Mouse (Mus musculus) frontal cortex, postnatal 25 days (tissue): Measurements from ENCODE around the gene Tcf7.

ENCODE experiments used
- DNase-seq, 2 experiments: peaks; one replicate each; pipeline ENCODE4 v3.0.0; 2022; ENCODE audit warnings: low spot score in 2 of 2

Tcf7 gene

DNA sequence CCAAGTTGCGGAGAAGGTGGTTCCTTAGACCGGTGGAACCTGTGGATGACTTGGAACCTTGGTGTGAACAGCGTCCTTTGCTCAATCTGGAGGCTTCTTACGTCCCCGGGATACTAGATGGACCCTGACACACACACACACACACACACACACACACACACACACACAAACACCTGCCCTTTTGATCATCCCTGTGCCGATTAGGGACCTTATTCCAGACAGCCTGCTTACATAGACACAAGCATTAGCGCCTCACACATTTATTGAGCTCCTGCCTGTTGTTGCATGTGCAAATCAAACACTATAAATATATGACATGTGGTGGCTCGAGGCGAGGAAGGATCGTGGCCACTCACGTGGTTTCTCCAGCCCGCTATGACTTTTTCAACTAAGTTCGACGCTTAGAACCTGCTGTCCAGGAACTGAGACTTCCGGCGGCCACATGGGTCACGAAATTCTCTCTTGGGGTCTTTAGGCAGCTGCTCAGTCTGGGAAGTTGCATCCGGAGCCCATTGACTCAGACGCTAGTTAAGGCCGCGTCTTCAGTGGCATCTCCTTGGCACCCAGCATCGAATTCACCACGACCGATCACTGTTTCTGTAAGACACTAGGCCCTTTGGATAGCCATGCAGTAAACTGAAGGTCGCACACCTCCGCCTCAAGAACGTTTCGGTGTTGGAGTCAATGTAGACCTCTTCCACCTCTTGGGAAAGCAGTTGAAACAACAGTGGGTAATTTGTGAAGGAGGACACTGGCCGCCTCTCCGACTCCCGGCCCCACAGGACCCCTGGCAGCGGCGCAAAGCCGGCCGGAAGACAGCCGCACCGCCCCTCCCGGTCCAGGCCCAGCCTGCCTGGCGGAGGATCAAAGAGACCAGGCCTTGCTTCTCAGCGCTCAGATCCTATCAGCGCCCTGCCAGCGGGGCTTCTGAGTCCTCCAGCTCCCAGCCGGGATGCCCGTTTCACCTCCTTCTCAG, 1.1 kb upstream of the Tcf7 start:
- DNase-seq: no peak

DNA sequence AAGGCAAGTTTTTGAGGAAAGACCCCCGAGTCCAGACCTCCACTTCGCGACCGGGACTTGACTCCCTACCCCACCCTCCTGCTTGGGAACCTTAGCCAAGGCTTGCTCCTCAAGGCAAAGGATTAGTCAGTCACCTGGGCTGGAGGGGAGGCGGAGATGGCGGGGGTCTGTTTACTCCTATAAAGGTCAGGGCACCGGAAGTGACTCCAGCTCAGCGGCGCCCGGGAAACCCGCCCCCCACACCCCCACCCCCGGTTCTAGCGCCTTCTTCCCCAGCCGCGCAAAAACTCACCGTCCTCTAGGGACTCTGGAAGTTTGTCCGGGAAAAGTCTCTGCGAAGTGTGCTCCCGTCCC, 417 bp downstream of the Tcf7 start:
- DNase-seq: no peak

DNA sequence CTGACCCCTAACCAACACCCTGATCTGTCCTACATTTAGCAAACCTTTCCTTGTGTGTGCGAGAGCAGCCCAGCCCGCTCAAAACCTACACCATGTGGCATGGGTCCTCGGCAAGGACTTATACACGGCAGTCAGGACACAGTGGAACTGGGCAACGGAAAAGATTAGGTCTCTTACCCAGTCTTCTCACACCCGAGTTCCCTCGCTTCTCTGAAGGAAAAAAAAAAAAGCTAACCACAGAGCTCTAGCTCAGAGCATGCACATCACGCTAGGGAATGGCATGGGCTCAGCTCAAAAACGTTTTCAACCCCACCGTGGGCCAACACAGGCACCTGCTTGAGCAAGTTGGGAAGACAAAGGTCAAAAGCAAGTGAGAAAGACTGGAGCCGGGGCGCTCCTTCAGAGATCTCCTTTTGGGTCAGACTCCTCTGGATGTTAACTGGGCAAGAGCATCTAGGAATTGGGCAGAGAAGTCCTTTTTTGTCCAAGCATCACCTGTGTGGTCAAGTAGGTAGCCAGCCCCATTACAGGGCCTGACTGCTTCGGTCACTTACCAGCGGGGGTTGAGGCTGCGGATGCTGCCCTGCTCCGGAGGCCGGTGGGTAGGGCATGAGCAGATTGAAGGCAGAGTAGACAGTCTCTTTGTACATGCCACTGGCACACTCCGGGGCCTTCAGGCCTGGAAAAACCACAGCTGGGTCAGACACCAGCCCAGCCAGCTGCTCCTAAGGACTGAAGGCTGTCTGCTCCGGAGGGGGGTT, 1.1 kb downstream of the Tcf7 start:
- DNase-seq: no peak

DNA sequence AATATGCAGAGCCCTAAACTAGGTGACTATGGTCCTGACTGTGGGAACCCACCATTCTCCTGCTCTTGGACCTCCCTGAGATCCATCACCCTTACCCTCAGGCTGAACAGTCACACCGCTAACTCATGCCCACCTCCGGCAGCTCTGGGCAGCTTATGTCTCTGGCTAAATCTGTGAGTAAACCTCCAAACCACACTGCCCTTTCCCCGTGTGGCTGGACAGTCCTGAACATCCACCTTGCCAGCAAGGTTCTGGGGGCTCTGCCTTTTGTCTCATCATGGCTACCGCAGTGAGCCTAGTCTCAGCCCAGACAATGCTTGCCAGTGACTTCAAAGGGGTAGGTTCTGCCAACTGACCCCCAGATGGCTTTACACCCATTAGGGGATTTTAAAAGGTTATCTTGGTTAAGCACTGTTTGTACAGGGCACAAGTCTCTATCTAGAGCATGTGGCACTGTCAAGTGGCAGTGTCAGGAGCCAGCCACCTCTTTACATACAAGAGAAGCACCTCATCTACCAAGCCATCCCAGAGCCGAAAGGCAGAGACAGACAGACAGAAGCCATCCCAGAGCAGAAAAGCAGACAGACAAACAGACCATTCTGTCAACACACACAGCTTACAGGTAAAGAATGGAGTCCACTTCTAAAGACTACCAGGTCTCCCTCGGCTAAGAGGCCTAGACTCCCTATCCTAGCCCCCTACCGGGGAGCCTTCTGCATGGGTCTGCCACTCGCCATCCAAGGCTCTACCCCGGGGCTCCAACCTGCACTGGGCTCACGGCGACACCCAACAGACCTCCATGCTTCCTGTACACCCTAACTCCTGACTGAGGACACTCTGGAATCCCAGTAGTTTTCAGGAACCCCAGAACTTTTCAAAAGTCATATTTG, 2.0 kb downstream of the Tcf7 start:
- no peak for DNase-seq

DNA sequence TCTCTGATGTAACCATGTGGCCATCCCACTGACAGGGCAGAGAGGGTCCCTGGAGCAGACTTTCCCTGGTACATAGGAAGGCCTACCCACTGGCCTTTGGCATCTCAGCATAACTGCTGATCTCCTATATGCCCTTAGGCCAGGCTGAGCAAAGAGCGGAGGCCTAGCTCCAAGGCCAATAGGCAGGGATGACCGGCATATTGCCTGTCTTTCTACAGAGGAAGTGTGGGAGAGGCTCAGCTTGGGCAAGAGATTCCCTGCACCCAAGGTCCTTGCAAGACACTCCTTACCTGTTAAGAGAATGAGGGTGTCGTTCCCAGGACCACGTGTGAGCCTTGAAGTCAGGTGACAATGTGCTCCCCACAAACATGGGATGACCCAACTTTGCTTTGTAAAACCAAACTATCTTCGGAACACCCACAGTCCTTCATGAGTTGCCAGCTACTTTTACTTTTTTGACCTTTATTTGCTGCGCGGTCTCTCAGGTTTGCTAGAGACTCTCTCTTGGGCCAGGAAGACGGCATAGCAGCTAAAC, 3.1 kb downstream of the Tcf7 start:
- no peak for DNase-seq

DNA sequence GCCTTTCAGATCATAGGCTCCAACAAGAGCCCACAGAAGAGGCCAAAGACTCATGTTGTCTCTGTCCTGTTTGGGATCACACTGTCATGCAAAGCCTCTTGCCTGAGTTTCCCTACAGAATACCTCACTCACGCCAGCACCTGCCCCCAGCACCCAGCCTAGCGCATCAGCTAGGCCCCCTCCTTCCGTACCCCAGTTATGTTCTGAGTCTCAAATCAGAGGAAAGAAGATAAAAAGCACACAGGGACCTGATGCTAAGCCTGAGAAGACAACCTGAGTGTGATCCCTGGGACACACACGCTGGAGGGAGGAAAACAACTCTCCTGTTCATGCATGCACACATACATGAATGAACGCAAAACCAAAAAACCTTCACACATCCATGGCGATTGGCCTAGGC, 3.8 kb downstream of the Tcf7 start:
- no peak for DNase-seq

DNA sequence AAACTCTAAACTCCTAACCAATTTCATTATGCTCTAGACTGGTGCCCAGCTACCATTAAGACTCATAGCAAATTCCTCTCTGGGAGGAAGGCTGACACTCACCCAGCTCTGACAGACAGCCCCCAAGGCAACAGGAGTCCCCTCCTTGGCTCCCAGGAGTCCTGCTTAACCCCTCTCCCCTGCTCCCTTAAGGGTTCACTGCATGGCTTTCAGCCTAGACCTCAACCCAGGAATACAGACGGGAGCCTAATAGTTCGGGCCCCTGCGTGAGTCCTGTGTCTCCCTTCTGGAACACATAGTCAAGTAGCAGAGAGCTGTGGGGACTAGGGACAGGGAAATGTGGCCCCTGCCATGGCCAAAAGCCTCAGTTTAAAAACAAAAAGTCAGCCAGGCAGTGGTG, 4.7 kb downstream of the Tcf7 start:
- no peak for DNase-seq

DNA sequence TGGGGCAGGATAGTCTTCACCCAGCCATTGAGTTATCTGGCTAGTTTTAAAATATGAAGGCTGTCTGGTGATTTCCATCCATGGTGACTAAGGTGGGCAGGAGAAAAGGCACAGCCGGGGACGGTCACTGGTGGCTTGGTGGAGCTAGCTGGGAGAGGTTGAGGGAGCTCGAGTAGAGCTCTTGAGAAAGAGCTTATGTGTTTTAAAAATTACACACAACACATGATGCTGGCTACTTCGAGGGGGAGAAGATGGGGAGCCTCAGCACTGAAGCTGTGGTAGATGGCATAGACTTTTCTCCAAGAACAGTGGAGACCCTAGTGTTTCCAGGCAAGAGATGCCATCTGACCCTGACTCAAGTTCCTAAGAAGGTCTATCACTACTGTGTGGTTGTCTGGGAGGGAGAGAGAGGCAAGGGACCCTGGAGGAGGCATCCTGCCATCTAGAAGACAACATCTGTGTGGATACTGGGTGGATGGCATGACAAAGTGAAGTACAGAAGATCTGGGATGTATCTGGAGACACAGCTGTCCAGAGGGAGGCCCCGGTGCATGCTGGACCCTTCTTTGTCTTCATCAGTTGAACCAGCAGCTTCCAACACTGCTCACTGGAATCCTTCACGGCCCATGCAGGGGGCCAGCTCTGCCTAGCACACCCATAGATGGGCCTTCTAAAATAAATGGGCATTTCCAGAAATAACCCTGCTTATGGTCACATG, 5.2 kb downstream of the Tcf7 start:
- DNase-seq: no peak

DNA sequence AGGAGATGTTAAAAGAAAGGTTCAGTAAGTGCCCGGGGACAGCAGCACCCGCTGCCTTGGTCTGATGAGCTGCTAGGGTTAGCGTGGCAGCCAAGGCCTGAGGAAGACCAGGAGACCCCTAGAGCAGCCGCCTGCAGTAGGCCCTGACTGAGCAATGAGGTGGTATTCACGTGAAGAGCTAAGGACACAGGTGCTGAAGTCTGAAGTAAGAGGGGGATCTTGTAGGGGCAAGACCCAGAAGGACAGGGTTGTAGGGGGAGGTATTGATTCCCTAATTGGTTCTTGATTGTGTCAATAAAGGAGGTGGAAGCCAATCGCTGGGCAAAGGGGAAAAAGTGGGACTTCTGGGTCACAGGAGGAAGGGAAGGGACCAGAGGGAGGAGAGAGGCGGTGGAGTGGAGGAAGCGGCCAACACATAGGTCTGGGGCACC, 5.8 kb downstream of the Tcf7 start:
- no peak for DNase-seq

DNA sequence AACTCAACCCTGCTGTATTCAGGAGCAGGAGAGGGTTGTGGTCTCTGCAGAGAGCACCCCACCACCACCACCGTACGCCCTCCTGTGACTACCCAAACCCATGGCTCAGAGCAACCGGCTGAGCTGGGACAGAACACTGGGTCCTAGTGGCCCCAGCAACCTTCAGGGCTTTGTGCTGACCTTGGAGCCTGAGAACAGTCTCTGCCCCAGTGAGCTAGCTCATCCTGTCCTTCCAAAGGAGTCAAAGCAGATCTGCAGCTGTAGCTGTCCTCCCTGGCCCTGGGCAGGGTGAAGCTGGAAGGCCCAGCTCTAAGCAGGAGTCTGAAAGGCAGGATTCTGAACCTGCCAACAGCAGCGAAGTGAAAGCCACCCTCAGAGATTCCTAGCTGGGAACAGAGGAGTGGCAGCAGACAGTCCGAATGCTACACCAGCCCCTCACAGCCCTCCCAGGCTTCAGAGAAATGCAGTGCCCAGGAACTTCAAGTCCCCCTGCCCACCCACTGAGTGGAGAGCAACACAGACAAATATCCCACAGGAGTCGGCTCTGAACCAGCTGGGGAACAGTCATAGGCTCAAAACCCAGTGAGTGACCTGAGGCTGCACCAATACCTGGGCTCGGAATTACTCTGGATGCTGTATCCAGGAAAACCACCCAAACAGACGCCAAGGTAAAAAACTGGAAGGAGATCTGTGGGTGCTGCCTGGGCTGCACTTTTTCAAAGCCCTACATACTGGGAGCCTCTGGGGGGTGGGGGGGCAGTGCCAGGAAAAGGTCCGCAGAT, 6.8 kb downstream of the Tcf7 start:
- no peak for DNase-seq

DNA sequence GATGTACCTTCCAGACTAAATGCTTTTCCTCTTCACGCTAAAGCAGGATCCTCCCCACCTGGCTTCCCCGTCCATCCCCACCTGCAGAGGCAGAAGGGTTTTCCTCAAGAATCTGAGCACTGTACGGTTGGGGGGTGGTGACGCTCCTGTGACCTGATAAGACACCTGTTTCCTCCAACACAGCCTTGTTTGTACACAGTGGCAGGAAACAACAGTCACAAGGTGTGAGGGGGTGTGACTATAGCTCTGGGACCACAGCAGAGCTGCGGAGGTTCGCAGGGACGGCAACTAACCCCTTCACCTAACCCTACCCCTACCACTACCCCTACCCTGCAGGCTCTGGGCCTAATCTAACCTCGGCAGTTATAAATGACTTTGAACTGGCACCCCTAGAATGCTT, 7.4 kb downstream of the Tcf7 start:
- DNase-seq: no peak

DNA sequence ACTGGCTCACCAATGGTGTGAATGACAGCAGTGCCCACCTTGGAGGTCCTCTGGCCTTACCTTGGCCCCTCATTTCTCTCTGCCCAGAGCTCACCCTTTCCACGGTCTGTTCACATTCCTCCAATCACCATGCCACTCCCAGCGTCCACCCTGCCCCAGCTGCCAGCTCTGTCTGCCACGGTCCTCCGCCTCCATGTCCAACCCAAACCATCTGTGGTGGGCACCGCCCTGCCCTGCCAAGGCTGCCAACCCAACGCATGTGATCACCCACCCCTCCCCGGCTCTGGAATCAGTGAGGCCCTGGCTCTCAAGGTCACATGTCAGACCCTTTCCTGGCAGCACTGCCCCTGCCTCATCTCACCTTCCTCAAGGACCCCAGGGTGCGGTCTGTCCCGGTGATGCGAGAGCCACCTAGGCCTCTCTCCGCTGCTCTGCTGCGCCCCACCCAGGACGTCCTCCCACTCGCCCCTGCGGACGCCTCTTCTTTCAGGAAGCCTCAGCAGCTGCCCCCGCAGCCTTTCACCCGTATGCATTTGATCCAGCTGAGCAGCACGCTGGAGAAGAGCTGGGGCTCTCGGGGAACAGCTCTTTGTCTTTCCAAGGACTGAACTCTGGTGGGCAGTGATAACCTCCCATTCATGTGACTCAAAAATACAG, 8.2 kb downstream of the Tcf7 start:
- no peak for DNase-seq

DNA sequence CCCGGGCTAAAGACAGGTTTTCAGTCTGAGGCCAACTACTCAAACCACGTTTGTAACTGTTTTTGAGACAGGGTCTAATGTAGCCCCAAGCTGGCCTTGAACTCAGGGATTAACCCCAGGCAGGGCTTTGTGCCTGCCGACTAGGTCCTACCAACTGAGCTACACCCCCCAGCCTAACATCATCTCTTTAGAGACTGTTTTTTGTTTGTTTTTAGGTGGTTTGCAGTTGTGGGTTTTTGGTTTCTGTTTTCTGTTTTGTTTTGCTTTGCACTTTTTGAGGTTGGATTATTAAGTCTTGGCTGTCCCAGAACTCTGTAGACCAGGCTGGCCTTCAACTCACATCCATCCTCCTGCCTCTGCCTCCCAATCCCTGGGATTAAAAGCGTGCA, 8.9 kb downstream of the Tcf7 start:
- DNase-seq: no peak

DNA sequence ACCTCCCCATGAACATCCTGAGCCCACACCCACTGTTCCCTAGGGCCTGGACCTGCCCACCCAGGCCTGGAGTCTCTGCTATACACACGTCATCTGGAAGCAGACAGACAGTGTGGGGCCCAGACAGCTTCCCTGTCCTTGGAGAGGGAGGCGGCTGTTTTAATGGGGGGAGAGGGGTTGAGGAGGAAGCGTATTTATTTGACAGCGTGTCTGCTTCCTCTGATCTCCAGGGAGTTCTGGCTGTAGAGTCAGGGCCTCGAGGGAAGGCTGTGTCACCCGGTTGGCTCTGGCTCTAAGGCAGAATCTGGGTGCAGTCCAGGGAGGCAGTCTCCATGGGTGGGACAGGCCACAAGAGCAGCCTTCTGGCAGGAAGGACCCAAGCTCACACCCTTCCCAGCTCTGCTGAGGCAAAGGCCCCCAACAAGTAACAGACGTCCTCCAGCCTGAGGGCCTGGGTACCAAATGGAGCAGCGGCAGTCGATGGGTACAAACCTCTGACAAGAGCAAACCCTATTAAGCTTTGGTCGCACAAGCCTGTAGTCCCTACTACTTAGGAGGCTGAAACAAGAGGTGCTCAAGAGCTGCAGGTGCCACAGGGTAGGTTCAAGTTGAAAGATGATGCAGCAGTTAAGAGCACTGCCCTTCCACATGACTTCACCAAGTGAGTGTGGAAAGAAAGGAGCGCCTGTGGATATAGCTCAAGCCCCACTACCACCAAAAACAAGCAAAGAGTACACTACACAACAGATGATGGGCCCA, 9.5 kb downstream of the Tcf7 start:
- DNase-seq: no peak

DNA sequence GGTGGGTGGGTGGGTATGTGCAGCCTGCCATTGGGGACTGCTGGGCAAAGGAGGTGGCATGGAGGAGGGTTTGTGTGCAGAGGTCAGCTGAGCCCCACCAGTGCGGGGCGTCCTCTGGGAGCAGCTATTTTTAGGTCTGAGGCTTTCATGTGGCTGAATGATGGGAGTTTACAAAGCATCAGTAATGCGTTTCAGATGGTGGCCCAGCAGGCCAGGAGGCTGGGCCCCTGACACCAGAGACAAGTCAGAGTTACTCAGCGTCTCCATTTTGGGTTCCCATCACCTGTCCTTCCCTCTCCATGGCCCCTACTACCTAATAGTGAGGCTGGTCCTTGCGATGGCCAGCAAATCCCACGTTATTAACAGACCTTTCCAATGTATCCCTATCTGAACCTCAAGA, 10.2 kb downstream of the Tcf7 start:
- DNase-seq: no peak

DNA sequence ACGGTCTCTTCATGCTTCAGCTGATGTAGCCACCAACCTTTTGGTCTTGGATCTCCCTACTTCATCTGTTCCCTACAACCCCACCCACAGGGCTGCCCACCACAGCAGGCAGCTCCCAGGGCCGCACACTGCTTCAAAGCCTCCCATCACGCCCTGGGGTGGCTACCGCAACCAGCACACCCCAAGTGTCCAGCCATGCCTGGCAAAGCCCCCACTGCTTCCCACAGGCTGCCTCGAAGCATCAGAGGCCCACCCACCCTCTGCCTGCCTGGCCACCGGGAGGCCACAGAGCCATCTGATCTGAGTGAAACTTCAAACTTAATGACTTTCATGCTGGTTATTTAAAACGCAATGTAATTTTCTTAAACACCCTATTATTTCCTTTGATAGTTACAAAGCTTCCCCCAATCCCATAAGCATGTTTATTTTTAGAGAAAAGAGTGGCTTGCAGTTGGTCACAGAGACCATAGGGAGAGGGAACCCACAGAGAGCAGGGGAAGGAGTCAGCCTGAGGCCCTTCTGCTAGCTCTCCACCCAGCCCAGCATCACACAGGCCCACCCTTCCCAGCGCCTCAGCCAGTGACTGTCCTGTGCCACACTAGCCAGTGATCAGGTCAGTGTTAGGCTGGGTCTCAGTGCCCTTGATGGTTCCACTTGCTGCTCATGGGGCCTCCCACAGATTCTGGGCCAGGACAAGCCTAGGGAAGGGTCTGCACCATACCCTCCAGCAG, 10.9 kb downstream of the Tcf7 start:
- DNase-seq: no peak

DNA sequence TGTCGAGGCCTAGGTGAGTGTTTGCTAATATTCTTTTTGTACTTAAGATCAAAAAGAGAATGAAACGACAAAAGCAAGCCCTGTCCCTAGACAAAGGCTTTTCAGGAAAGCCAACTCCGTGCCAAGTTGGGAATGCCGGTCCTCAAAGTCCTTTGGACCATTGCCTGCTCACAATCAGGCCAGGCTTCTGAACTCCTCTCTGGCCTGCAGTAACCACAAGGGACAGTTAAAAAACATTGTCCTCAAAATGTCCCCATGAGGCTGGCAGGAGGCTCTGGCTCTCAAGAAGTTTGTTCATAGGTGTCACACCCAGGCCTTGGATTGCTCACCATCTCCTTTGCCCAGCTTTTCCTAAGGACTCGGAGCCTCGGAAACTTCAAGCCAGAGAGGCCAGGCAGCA, 13.0 kb downstream of the Tcf7 start:
- DNase-seq: no peak

DNA sequence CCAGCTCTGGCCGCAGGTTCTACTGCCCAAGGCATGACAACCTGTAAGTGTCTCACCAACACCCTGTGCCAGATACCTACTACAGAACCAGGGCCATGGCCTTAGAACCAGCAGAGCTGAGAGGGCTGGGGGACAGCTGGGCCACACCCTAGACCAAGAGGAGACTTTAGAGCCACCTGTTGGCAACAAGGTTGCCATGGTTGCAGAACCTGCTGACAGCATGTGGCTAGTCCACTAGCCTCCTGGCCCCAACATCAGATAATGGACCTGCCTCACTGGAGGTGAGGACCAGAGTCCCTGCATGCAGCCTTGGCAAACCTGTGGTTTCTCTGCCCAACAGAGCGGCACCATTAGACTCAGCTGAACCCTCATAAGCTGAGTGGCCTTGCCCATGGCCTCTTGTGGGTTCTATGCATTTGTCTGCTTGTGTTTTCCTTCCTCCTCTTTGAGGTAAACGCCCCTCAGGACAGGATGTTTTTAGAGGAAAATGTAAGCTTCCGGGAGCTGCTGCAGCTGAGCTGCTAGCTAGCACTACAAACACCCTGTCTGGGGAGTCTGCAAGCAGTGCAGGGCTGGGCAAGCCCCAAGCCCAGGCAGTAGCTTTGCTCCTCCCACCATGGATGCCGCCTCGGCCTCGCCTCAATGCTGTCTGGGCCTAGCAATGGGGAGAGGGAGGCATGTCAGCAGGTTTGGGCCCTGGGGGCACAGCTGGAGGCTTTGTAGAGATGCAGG, 14.5 kb downstream of the Tcf7 start:
- DNase-seq: no peak
